Mouse (Mus musculus) embryonic fibroblast, embryonic 13.5 days (primary cell): ENCODE measurements at regions not wholly inside any gene's neighbourhood (a gene's known extent, or its start where the extent isn't known, plus 50 kb on each side); places are given as distances from the start of the nearest gene placed in this dataset.

Source experiments
- H3K27ac ChIP-seq: 2 replicates; pipeline ENCODE4 v1.5.1; 2012; ENCODE audit warnings: low read length, control low read depth, inconsistent platforms; ENCODE audit not compliant: insufficient read depth
- H3K4me1 ChIP-seq: 2 replicates; pipeline ENCODE4 v1.6.1; 2011; ENCODE audit warnings: low read length; ENCODE audit not compliant: control insufficient read depth, insufficient read depth
- H3K4me3 ChIP-seq: 2 replicates; pipeline ENCODE4 v1.5.1; 2011; ENCODE audit warnings: mild to moderate bottlenecking, control low read depth, low read length; ENCODE audit not compliant: insufficient read depth
- CTCF ChIP-seq: IDR thresholded peaks from 2 replicates; pipeline ENCODE4 v1.5.1; 2011; ENCODE audit warnings: mild to moderate bottlenecking, control low read depth, low read length, moderate library complexity, borderline replicate concordance; ENCODE audit not compliant: insufficient read depth
- POLR2A ChIP-seq: IDR thresholded peaks from 2 replicates; pipeline ENCODE4 v1.6.1; 2011; ENCODE audit warnings: low read depth, mild to moderate bottlenecking, control low read depth, low read length, moderate library complexity

DNA sequence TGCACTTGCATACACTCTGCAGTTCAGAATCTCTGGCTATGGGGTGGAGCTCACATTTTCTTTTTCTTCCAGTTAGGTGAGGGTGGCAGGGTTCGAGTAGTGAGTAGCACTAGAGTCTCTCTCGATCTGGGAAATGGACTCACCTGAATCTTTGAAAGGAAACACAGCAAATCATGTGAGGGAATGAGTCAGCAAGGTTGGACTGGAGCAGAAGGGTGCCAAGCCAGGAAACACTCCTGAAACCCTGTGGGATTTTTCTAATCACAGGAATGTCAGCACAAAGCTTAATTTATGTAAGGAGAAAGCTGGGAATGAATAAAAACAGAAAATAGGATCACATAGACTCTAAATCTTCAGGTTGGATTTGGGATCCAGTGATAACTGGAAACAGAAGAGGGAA is 282.1 kb downstream of the Slc30a10 start:
- Histone ChIP-seq H3K4me1 (no peaks in the 10 kb centered on the region), H3K4me3 (no peak overlapping the region), H3K27ac (no peak overlapping the region)
- no peak for TF ChIP-seq CTCF
- TF ChIP-seq POLR2A: no peak

DNA sequence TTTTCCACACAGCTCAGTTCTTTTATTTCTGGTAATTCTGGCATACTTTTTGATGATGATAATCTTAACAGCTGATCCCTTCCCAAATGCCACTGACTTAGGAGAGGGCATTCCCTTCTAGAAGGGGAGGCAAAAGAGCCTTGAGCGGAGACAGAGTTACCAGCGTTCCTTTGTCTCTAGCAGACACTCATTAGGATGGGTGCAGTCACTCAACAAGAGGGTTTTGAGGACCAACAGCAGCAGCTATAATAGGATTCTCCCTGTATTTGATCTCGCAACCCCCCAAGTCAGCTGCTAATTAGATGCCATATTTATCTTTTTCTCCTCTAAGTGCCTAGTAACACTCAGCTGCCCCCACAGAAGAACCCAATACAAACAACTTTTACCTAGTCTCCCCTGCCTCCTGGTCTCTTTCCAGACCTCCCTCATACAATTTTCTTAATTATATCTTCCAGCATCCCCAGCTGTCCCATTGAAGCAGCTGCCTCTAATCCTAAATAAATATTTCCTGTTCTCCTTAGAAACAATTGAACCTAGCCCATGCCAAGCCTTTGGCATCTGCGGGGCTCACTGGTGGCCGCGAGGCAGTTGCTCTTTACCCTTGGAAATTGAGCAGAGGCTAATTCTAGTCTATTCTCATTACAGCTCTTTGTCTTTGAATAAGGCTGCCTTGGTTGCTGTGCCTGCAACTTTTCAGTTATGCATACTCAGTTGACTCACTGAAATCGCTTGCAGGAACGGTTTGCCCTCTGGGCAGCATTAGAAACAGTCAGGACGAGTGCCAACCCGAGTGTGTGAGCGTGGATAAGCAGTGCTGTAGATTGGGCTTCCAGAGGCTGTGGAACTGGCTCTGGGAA is 286.6 kb downstream of the Slc30a10 start:
- TF ChIP-seq CTCF: no peak
- no peak for TF ChIP-seq POLR2A
- Histone ChIP-seq H3K4me1 (no peaks in the 10 kb centered on the region), H3K27ac (no peak overlapping the region), H3K4me3 (no peak overlapping the region)

GRCm38 (mm10) chr1:185749251-185749650 is 294.6 kb downstream of the Slc30a10 start:
- Histone ChIP-seq H3K27ac (no peak overlapping the region), H3K4me3 (no peak overlapping the region), H3K4me1 (no peaks in the 10 kb centered on the region)
- TF ChIP-seq POLR2A (no peak), CTCF (no peak)

DNA sequence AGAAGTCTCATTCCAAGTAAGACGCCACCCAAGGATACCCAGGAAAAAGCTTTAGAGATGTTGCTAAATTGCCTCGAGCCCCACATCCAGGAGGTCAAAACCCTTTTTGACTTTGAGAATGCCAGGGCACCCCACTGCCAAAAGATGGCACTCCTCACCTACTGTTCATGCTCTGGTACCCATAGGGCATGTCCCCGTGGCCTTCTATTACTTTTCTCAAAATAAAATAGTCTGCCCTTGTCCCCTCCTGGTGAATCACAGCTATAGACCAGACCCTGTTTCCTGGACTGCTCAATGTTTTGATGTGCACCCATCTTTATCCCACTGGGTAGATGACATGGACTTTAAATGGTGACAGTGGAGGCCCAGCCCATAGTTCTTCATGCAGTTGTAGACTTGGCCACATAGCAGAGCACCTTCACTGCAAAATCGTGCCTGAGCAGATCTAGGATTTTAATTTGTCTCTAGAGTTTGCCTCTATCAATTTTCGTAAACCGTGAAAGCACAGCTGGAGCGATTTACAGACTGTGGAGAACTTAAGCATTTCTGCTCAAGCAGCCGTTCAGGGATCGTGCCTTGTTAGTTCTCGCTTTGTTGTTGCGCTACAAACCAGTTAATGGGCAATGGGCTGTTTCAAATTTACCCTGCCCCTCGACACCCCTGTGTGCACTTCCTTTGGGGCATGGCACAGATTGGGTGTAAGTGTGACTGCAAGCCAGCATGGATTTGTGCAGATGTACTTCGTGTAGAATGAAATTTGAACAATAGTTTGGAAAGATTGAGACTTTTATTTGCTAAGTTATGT is 300.0 kb downstream of the Slc30a10 start:
- no peak overlapping the region for H3K27ac ChIP-seq
- no peak overlapping the region for H3K4me3 ChIP-seq
- TF ChIP-seq CTCF (peak; percentile 36; the same call in 1 of the 2 replicates), POLR2A (no peak)
- no peaks in the 10 kb centered on the region for H3K4me1 ChIP-seq

DNA sequence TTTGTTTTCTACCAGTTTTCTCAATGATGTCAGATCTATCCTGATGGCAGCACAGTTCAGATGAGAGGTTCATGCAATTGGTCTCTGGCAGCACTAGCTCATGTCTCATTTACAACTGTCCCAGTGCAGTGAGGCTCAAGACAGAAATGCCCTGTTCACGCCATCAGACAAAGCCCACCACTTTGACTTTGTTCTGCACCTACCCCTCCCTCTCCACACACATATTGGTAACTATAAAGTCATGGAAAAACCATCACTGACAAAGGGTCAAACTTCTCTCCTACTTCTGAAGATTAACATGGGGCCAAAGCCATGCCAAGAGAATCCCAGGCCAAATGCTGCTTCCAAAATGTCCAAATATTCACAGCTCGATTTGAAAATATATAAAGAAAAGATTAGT is 302.7 kb downstream of the Slc30a10 start:
- no peak for TF ChIP-seq CTCF
- TF ChIP-seq POLR2A: no peak
- Histone ChIP-seq H3K4me3 (no peak overlapping the region), H3K27ac (no peak overlapping the region), H3K4me1 (no peaks in the 10 kb centered on the region)

DNA sequence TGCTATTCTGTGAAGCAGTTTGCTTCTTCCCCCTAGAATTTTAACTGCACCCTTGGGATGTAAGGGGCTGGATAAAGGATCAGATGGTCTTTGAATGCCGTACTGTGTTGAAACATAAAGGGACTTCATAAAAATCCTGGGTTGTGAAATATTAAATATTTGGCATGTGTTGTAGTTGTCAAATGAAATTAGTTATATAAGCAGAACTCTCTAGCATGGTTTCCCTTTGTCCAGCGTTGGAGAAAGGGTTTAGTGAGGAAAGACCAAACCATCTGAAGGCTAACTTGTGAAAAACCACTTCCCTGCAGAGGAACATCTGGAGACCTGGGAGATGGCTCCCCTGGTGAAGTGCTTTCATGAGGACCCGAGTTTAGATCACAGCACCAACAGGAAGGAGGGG is 319.6 kb downstream of the Slc30a10 start:
- no peak overlapping the region for H3K27ac ChIP-seq
- H3K4me1 ChIP-seq: no peaks in the 10 kb centered on the region
- no peak for TF ChIP-seq CTCF
- no peak for TF ChIP-seq POLR2A
- H3K4me3 ChIP-seq: no peak overlapping the region

- Histone ChIP-seq H3K4me3 (no peak overlapping the region), H3K4me1 (no peaks in the 10 kb centered on the region), H3K27ac (no peak overlapping the region)
- TF ChIP-seq POLR2A: no peak
- no peak for TF ChIP-seq CTCF
Measured at GRCm38 (mm10) chr1:185779604-185780003, 325.0 kb downstream of the Slc30a10 start.

DNA sequence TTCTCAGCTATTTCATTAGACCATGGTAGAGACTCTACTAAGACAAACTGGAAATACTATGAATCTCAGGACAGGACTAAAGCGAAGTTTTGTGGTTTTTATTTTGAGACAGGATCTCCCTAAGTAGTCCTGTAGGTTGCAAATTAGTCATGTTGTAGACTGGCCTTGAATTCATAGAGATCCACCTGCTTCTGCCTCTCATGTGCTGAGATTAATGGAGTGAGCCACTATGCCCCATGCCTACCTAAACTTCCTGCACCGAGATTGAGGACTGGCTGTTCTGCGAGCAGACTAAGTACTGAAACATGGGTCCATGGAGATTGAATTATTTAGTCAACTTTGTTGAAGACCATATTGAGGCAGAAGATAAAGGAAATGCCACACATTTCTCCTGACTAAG is 315.0 kb downstream of the Lyplal1 start:
- no peak for TF ChIP-seq POLR2A
- no peak for TF ChIP-seq CTCF
- no peak overlapping the region for H3K4me3 ChIP-seq

DNA sequence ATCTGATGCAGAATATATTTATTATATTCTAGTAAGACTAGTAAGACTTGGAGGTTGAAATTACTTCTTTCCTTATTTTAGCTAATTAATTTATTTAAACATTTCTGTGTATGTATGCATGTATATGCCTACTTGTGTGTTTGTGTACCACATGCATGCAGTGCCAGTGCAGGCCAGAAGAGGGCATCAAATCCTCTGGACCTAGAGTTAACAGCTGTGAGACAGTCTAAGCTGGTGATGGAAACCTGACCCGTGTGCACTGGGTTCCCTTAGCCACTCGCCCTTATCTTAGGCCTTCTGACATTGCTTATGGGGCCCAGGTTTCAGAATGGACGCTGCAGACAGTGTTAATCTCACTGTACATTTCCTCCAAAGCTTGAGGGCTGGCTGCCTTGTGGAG is 302.2 kb downstream of the Lyplal1 start:
- TF ChIP-seq CTCF: no peak
- no peak for TF ChIP-seq POLR2A
- no peak overlapping the region for H3K27ac ChIP-seq
- H3K4me3 ChIP-seq: no peak overlapping the region
- no peaks in the 10 kb centered on the region for H3K4me1 ChIP-seq

More for the DNA sequence above, 315.0 kb downstream of the Lyplal1 start:
- Histone ChIP-seq H3K4me1 (no peaks in the 10 kb centered on the region), H3K27ac (no peak overlapping the region)

GRCm38 (mm10) chr1:185819044-185819443 is 298.1 kb downstream of the Lyplal1 start:
- TF ChIP-seq POLR2A: no peak
- no peak for TF ChIP-seq CTCF
- no peak overlapping the region for H3K27ac ChIP-seq
- H3K4me3 ChIP-seq: no peak overlapping the region
- no peaks in the 10 kb centered on the region for H3K4me1 ChIP-seq
